Mouse (Mus musculus): Measurements from ENCODE around the gene Rnf145. TPM values are rescaled to one million over a fixed set of nuclear protein-coding genes. Genes with fewer than 3 reads are reported as not detected.
"Not testable (repeated sequence)": the region's sequence is repeated elsewhere in the genome, so short reads cannot be mapped to it uniquely, and the experiment has no call there.

Rnf145 gene
- polyA plus RNA-seq, 1 experiment from 2014 or later: 89.5 TPM

- peaks cover 22% of the 10 kb centered on the region for H3K36me3 ChIP-seq (ENCODE audit: control insufficient read depth, insufficient read depth)
Observed at GRCm38 (mm10) chr11:44564245-44564864, 45.6 kb downstream of the Rnf145 start.

GRCm38 (mm10) chr11:44564940-44565339, 46.2 kb downstream of the Rnf145 start:
- no peak overlapping the region for H3K27ac ChIP-seq (ENCODE audit: low read length)
- H3K4me3 ChIP-seq (replicated peaks; ENCODE audit: low read length): no peak overlapping the region
- no peaks in the 10 kb centered on the region for H3K27me3 ChIP-seq (replicated peaks; ENCODE audit: control insufficient read depth, insufficient read depth, low read length)
- no peak overlapping the region for H3K9ac ChIP-seq (replicated peaks; ENCODE audit: low read depth, low read length)
- H3K4me2 ChIP-seq (ENCODE audit: low read length): no peak overlapping the region
- peaks cover 22% of the 10 kb centered on the region for H3K36me3 ChIP-seq (ENCODE audit: control insufficient read depth, insufficient read depth)
- no peaks in the 10 kb centered on the region for H3K4me1 ChIP-seq (replicated peaks; ENCODE audit: control insufficient read depth, insufficient read depth, low read length)
- peaks cover 6% of the 10 kb centered on the region for H3K9me3 ChIP-seq (ENCODE audit: control insufficient read depth, low read length)
- ATAC-seq: no peak

More at GRCm38 (mm10) chr11:44564245-44564864, 45.6 kb downstream of the Rnf145 start:
- Histone ChIP-seq H3K4me2 (ENCODE audit: low read length) (no peak overlapping the region), H3K27me3 (replicated peaks; ENCODE audit: control insufficient read depth, insufficient read depth, low read length) (no peaks in the 10 kb centered on the region), H3K4me1 (replicated peaks; ENCODE audit: control insufficient read depth, insufficient read depth, low read length) (no peaks in the 10 kb centered on the region), H3K27ac (ENCODE audit: low read length) (no peak overlapping the region), H3K9me3 (ENCODE audit: control insufficient read depth, low read length) (peaks cover under 1% of the 10 kb centered on the region), H3K9ac (replicated peaks; ENCODE audit: low read depth, low read length) (no peak overlapping the region), H3K4me3 (replicated peaks; ENCODE audit: low read length) (no peak overlapping the region)
- WGBS: 96% methylated on average over 12 of the region's 12 CpGs
- no peak for ATAC-seq

GRCm38 (mm10) chr11:44570336-44570735, 51.6 kb downstream of the Rnf145 start:
- H3K36me3 ChIP-seq (ENCODE audit: control insufficient read depth, insufficient read depth); H3K27me3 ChIP-seq (replicated peaks; ENCODE audit: control insufficient read depth, insufficient read depth, low read length); H3K27ac ChIP-seq (ENCODE audit: low read length); H3K4me2 ChIP-seq (ENCODE audit: low read length); H3K9ac ChIP-seq (replicated peaks; ENCODE audit: low read depth, low read length); ATAC-seq; H3K4me3 ChIP-seq (replicated peaks; ENCODE audit: low read length); H3K4me1 ChIP-seq (replicated peaks; ENCODE audit: control insufficient read depth, insufficient read depth, low read length); H3K9me3 ChIP-seq (ENCODE audit: control insufficient read depth, low read length): not testable (repeated sequence)
- 91% methylated on average over 4 of the region's 4 CpGs for WGBS

GRCm38 (mm10) chr11:44572781-44573180, 54.0 kb downstream of the Rnf145 start:
- ATAC-seq: no peak
- WGBS: 95% methylated on average over 5 of the region's 5 CpGs

GRCm38 (mm10) chr11:44573396-44573795, 54.6 kb downstream of the Rnf145 start:
- Histone ChIP-seq H3K9ac (replicated peaks; ENCODE audit: low read depth, low read length) (no peak overlapping the region), H3K27me3 (replicated peaks; ENCODE audit: control insufficient read depth, insufficient read depth, low read length) (no peaks in the 10 kb centered on the region), H3K9me3 (ENCODE audit: control insufficient read depth, low read length) (peaks cover 6% of the 10 kb centered on the region), H3K4me2 (ENCODE audit: low read length) (no peak overlapping the region), H3K4me1 (replicated peaks; ENCODE audit: control insufficient read depth, insufficient read depth, low read length) (no peaks in the 10 kb centered on the region), H3K27ac (ENCODE audit: low read length) (no peak overlapping the region), H3K36me3 (ENCODE audit: control insufficient read depth, insufficient read depth) (no peaks in the 10 kb centered on the region; the same call in 1 of the 2 replicates), H3K4me3 (replicated peaks; ENCODE audit: low read length) (no peak overlapping the region)
- no peak for ATAC-seq
- 82% methylated on average over 3 of the region's 3 CpGs for WGBS

More at GRCm38 (mm10) chr11:44572781-44573180, 54.0 kb downstream of the Rnf145 start:
- H3K4me2 ChIP-seq (ENCODE audit: low read length): no peak overlapping the region
- H3K27me3 ChIP-seq (replicated peaks; ENCODE audit: control insufficient read depth, insufficient read depth, low read length): no peaks in the 10 kb centered on the region
- H3K27ac ChIP-seq (ENCODE audit: low read length): no peak overlapping the region
- H3K9me3 ChIP-seq (ENCODE audit: control insufficient read depth, low read length): peaks cover 6% of the 10 kb centered on the region
- H3K4me3 ChIP-seq (replicated peaks; ENCODE audit: low read length): no peak overlapping the region
- no peaks in the 10 kb centered on the region; the same call in 1 of the 2 replicates for H3K36me3 ChIP-seq (ENCODE audit: control insufficient read depth, insufficient read depth)
- H3K9ac ChIP-seq (replicated peaks; ENCODE audit: low read depth, low read length): no peak overlapping the region
- H3K4me1 ChIP-seq (replicated peaks; ENCODE audit: control insufficient read depth, insufficient read depth, low read length): no peaks in the 10 kb centered on the region

GRCm38 (mm10) chr11:44574391-44574790, 55.6 kb downstream of the Rnf145 start:
- 93% methylated on average over 8 of the region's 8 CpGs for WGBS
- Histone ChIP-seq H3K4me1 (replicated peaks; ENCODE audit: control insufficient read depth, insufficient read depth, low read length) (no peaks in the 10 kb centered on the region), H3K4me3 (replicated peaks; ENCODE audit: low read length) (no peak overlapping the region), H3K27ac (ENCODE audit: low read length) (no peak overlapping the region), H3K27me3 (replicated peaks; ENCODE audit: control insufficient read depth, insufficient read depth, low read length) (no peaks in the 10 kb centered on the region), H3K36me3 (ENCODE audit: control insufficient read depth, insufficient read depth) (no peaks in the 10 kb centered on the region; the same call in 1 of the 2 replicates), H3K9me3 (ENCODE audit: control insufficient read depth, low read length) (peaks cover 5% of the 10 kb centered on the region), H3K4me2 (ENCODE audit: low read length) (no peak overlapping the region), H3K9ac (replicated peaks; ENCODE audit: low read depth, low read length) (no peak overlapping the region)
- no peak for ATAC-seq

- Histone ChIP-seq H3K9ac (replicated peaks; ENCODE audit: low read depth, low read length) (no peak overlapping the region), H3K4me1 (replicated peaks; ENCODE audit: control insufficient read depth, insufficient read depth, low read length) (no peaks in the 10 kb centered on the region), H3K4me2 (ENCODE audit: low read length) (no peak overlapping the region), H3K36me3 (ENCODE audit: control insufficient read depth, insufficient read depth) (no peaks in the 10 kb centered on the region), H3K27me3 (replicated peaks; ENCODE audit: control insufficient read depth, insufficient read depth, low read length) (no peaks in the 10 kb centered on the region), H3K9me3 (ENCODE audit: control insufficient read depth, low read length) (peaks cover under 1% of the 10 kb centered on the region; the same call in 1 of the 2 replicates), H3K27ac (ENCODE audit: low read length) (no peak overlapping the region), H3K4me3 (replicated peaks; ENCODE audit: low read length) (no peak overlapping the region)
- 96% methylated on average over 5 of the region's 5 CpGs for WGBS
- no peak for ATAC-seq
Observed at GRCm38 (mm10) chr11:44574820-44575219, 56.1 kb downstream of the Rnf145 start.

GRCm38 (mm10) chr11:44577911-44578310, 59.1 kb downstream of the Rnf145 start:
- no peak overlapping the region for H3K27ac ChIP-seq (ENCODE audit: low read length)
- H3K9me3 ChIP-seq (ENCODE audit: control insufficient read depth, low read length): no peaks in the 10 kb centered on the region
- no peak for ATAC-seq
- H3K4me3 ChIP-seq (replicated peaks; ENCODE audit: low read length): no peak overlapping the region
- H3K9ac ChIP-seq (replicated peaks; ENCODE audit: low read depth, low read length): no peak overlapping the region
- WGBS: 84% methylated on average over 9 of the region's 9 CpGs
- H3K4me1 ChIP-seq (replicated peaks; ENCODE audit: control insufficient read depth, insufficient read depth, low read length): no peaks in the 10 kb centered on the region
- no peaks in the 10 kb centered on the region for H3K27me3 ChIP-seq (replicated peaks; ENCODE audit: control insufficient read depth, insufficient read depth, low read length)
- H3K4me2 ChIP-seq (ENCODE audit: low read length): no peak overlapping the region
- no peaks in the 10 kb centered on the region for H3K36me3 ChIP-seq (ENCODE audit: control insufficient read depth, insufficient read depth)

GRCm38 (mm10) chr11:44581277-44581683, 62.5 kb downstream of the Rnf145 start:
- no peak for ATAC-seq
- Histone ChIP-seq H3K9me3 (ENCODE audit: control insufficient read depth, low read length) (no peaks in the 10 kb centered on the region), H3K27ac (ENCODE audit: low read length) (no peak overlapping the region), H3K9ac (replicated peaks; ENCODE audit: low read depth, low read length) (no peak overlapping the region), H3K4me1 (replicated peaks; ENCODE audit: control insufficient read depth, insufficient read depth, low read length) (0 out of 2 replicates have a peak, but pooled peaks cover 2% of the 10 kb centered on the region), H3K36me3 (ENCODE audit: control insufficient read depth, insufficient read depth) (no peaks in the 10 kb centered on the region), H3K4me3 (replicated peaks; ENCODE audit: low read length) (no peak overlapping the region), H3K27me3 (replicated peaks; ENCODE audit: control insufficient read depth, insufficient read depth, low read length) (no peaks in the 10 kb centered on the region), H3K4me2 (ENCODE audit: low read length) (no peak overlapping the region)
- WGBS: 32% methylated on average over 11 of the region's 11 CpGs
